Mouse (Mus musculus): ENCODE results near the gene Ints6. TPM values are rescaled to one million over a fixed set of nuclear protein-coding genes. Genes with fewer than 3 reads are reported as not detected.

The Ints6 gene
- 19.8 and 22.5 TPM in 2 replicates for polyA plus RNA-seq (2014; fragmentation: Nextera tagmentation; extraction: Ambion mirVana)

- WGBS: 0% methylated on average over 68 of the region's 72 CpGs
- peak; percentile 94 for ATAC-seq (ENCODE audit: low read depth)
- peaks cover 10% of the 10 kb centered on the region for H3K4me1 ChIP-seq (ENCODE audit: control insufficient read depth, insufficient read depth, low read length)
Observed at GRCm38 (mm10) chr14:62761036-62761881, at the start of gene Ints6. Gene Ints6 (minus strand): TSS chr14:62761169.

GRCm38 (mm10) chr14:62808661-62809523 lies 47.9 kb upstream of the Ints6 start:
- Histone ChIP-seq H3K9me3 (ENCODE audit: control insufficient read depth, low read length) (no peaks in the 10 kb centered on the region), H3K9ac (replicated peaks; ENCODE audit: low read depth, low read length) (no peak overlapping the region), H3K36me3 (ENCODE audit: control insufficient read depth, insufficient read depth, low read length) (no peaks in the 10 kb centered on the region), H3K4me1 (ENCODE audit: control insufficient read depth, insufficient read depth, low read length) (no peaks in the 10 kb centered on the region), H3K27me3 (ENCODE audit: control insufficient read depth, insufficient read depth, low read length) (no peaks in the 10 kb centered on the region), H3K27ac (ENCODE audit: low read depth, low read length) (no peak overlapping the region), H3K4me2 (ENCODE audit: low read depth, low read length) (no peak overlapping the region), H3K4me3 (ENCODE audit: low read depth, low read length) (no peak overlapping the region)
- 66% methylated on average over 7 of the region's 7 CpGs for WGBS
- ATAC-seq (ENCODE audit: low read depth): no peak

More at GRCm38 (mm10) chr14:62761036-62761881, at the start of gene Ints6:
- Histone ChIP-seq H3K4me3 (ENCODE audit: low read depth, low read length) (peak within 1 kb of the TSS; percentile 79), H3K4me2 (ENCODE audit: low read depth, low read length) (peak within 1 kb of the TSS; percentile 72), H3K27me3 (ENCODE audit: control insufficient read depth, insufficient read depth, low read length) (peaks cover 3% of the 10 kb centered on the region; the same call in 1 of the 2 replicates), H3K9ac (replicated peaks; ENCODE audit: low read depth, low read length) (peak within 1 kb of the TSS; percentile 94), H3K27ac (ENCODE audit: low read depth, low read length) (peak within 1 kb of the TSS; percentile 97), H3K36me3 (ENCODE audit: control insufficient read depth, insufficient read depth, low read length) (peaks cover 4% of the 10 kb centered on the region; the same call in 1 of the 2 replicates), H3K9me3 (ENCODE audit: control insufficient read depth, low read length) (no peaks in the 10 kb centered on the region)

- WGBS: 90% methylated on average over 3 of the region's 3 CpGs
Observed at GRCm38 (mm10) chr14:62806921-62807320, 46.0 kb upstream of the Ints6 start.

GRCm38 (mm10) chr14:62803204-62803603 lies 42.2 kb upstream of the Ints6 start:
- no peaks in the 10 kb centered on the region for H3K36me3 ChIP-seq (ENCODE audit: control insufficient read depth, insufficient read depth, low read length)
- no peaks in the 10 kb centered on the region for H3K9me3 ChIP-seq (ENCODE audit: control insufficient read depth, low read length)
- H3K27ac ChIP-seq (ENCODE audit: low read depth, low read length): no peak overlapping the region
- H3K27me3 ChIP-seq (ENCODE audit: control insufficient read depth, insufficient read depth, low read length): no peaks in the 10 kb centered on the region
- no peaks in the 10 kb centered on the region for H3K4me1 ChIP-seq (ENCODE audit: control insufficient read depth, insufficient read depth, low read length)
- ATAC-seq (ENCODE audit: low read depth): no peak
- H3K4me3 ChIP-seq (ENCODE audit: low read depth, low read length): no peak overlapping the region
- no peak overlapping the region for H3K9ac ChIP-seq (replicated peaks; ENCODE audit: low read depth, low read length)
- 57% methylated on average over 5 of the region's 5 CpGs for whole genome bisulfite sequencing
- no peak overlapping the region for H3K4me2 ChIP-seq (ENCODE audit: low read depth, low read length)

More at GRCm38 (mm10) chr14:62806921-62807320, 46.0 kb upstream of the Ints6 start:
- Histone ChIP-seq H3K4me2 (ENCODE audit: low read depth, low read length) (no peak overlapping the region), H3K9me3 (ENCODE audit: control insufficient read depth, low read length) (no peaks in the 10 kb centered on the region), H3K9ac (replicated peaks; ENCODE audit: low read depth, low read length) (no peak overlapping the region), H3K4me3 (ENCODE audit: low read depth, low read length) (no peak overlapping the region), H3K27ac (ENCODE audit: low read depth, low read length) (no peak overlapping the region), H3K27me3 (ENCODE audit: control insufficient read depth, insufficient read depth, low read length) (no peaks in the 10 kb centered on the region), H3K4me1 (ENCODE audit: control insufficient read depth, insufficient read depth, low read length) (no peaks in the 10 kb centered on the region), H3K36me3 (ENCODE audit: control insufficient read depth, insufficient read depth, low read length) (no peaks in the 10 kb centered on the region)
- no peak for ATAC-seq (ENCODE audit: low read depth)

- no peak overlapping the region for H3K27ac ChIP-seq (ENCODE audit: low read depth, low read length)
- ATAC-seq (ENCODE audit: low read depth): no peak
- H3K36me3 ChIP-seq (ENCODE audit: control insufficient read depth, insufficient read depth, low read length): no peaks in the 10 kb centered on the region
- no peaks in the 10 kb centered on the region for H3K9me3 ChIP-seq (ENCODE audit: control insufficient read depth, low read length)
- H3K27me3 ChIP-seq (ENCODE audit: control insufficient read depth, insufficient read depth, low read length): no peaks in the 10 kb centered on the region
- H3K4me2 ChIP-seq (ENCODE audit: low read depth, low read length): no peak overlapping the region
- WGBS: 71% methylated on average over 3 of the region's 3 CpGs
- H3K9ac ChIP-seq (replicated peaks; ENCODE audit: low read depth, low read length): no peak overlapping the region
- no peak overlapping the region for H3K4me3 ChIP-seq (ENCODE audit: low read depth, low read length)
- H3K4me1 ChIP-seq (ENCODE audit: control insufficient read depth, insufficient read depth, low read length): no peaks in the 10 kb centered on the region
Observed at GRCm38 (mm10) chr14:62800791-62801190, 39.8 kb upstream of the Ints6 start.

GRCm38 (mm10) chr14:62798608-62799101 lies 37.7 kb upstream of the Ints6 start:
- H3K36me3 ChIP-seq (ENCODE audit: control insufficient read depth, insufficient read depth, low read length): no peaks in the 10 kb centered on the region
- H3K4me1 ChIP-seq (ENCODE audit: control insufficient read depth, insufficient read depth, low read length): no peaks in the 10 kb centered on the region
- no peak for ATAC-seq (ENCODE audit: low read depth)
- H3K27me3 ChIP-seq (ENCODE audit: control insufficient read depth, insufficient read depth, low read length): no peaks in the 10 kb centered on the region
- H3K4me2 ChIP-seq (ENCODE audit: low read depth, low read length): no peak overlapping the region
- no peak overlapping the region for H3K27ac ChIP-seq (ENCODE audit: low read depth, low read length)
- WGBS: 2% methylated on average over 4 of the region's 4 CpGs
- no peak overlapping the region for H3K4me3 ChIP-seq (ENCODE audit: low read depth, low read length)
- H3K9ac ChIP-seq (replicated peaks; ENCODE audit: low read depth, low read length): no peak overlapping the region
- no peaks in the 10 kb centered on the region for H3K9me3 ChIP-seq (ENCODE audit: control insufficient read depth, low read length)

- Histone ChIP-seq H3K4me2 (ENCODE audit: low read depth, low read length) (no peak overlapping the region), H3K36me3 (ENCODE audit: control insufficient read depth, insufficient read depth, low read length) (no peaks in the 10 kb centered on the region), H3K4me1 (ENCODE audit: control insufficient read depth, insufficient read depth, low read length) (no peaks in the 10 kb centered on the region), H3K27me3 (ENCODE audit: control insufficient read depth, insufficient read depth, low read length) (no peaks in the 10 kb centered on the region), H3K9ac (replicated peaks; ENCODE audit: low read depth, low read length) (no peak overlapping the region), H3K4me3 (ENCODE audit: low read depth, low read length) (no peak overlapping the region), H3K27ac (ENCODE audit: low read depth, low read length) (no peak overlapping the region), H3K9me3 (ENCODE audit: control insufficient read depth, low read length) (no peaks in the 10 kb centered on the region)
- no peak for ATAC-seq (ENCODE audit: low read depth)
- 86% methylated on average over 7 of the region's 7 CpGs for WGBS
Observed at GRCm38 (mm10) chr14:62795719-62796118, 34.8 kb upstream of the Ints6 start.

- no peak overlapping the region for H3K9ac ChIP-seq (replicated peaks; ENCODE audit: low read depth, low read length)
- H3K4me3 ChIP-seq (ENCODE audit: low read depth, low read length): no peak overlapping the region
- no peaks in the 10 kb centered on the region for H3K36me3 ChIP-seq (ENCODE audit: control insufficient read depth, insufficient read depth, low read length)
- H3K27ac ChIP-seq (ENCODE audit: low read depth, low read length): no peak overlapping the region
- WGBS: 53% methylated on average over 4 of the region's 4 CpGs
- no peaks in the 10 kb centered on the region for H3K4me1 ChIP-seq (ENCODE audit: control insufficient read depth, insufficient read depth, low read length)
- H3K27me3 ChIP-seq (ENCODE audit: control insufficient read depth, insufficient read depth, low read length): no peaks in the 10 kb centered on the region
- no peak for ATAC-seq (ENCODE audit: low read depth)
- no peaks in the 10 kb centered on the region for H3K9me3 ChIP-seq (ENCODE audit: control insufficient read depth, low read length)
- H3K4me2 ChIP-seq (ENCODE audit: low read depth, low read length): no peak overlapping the region
Observed at GRCm38 (mm10) chr14:62789282-62789681, 28.3 kb upstream of the Ints6 start.
